Mouse (Mus musculus) spleen, postnatal 4 days (tissue): ENCODE results near the gene Bola1.
A peak's percentile ranks its signal among the peaks of the same experiment; 100 is the strongest.
"Not testable (repeated sequence)": the region's sequence is repeated elsewhere in the genome, so short reads cannot be mapped to it uniquely, and the experiment has no call there.

ENCODE experiments used
- DNase-seq, 2 experiments: peaks; one replicate each; pipeline ENCODE4 v3.0.0; 2022; ENCODE audit warnings: low spot score in 2 of 2

Bola1 gene

DNA sequence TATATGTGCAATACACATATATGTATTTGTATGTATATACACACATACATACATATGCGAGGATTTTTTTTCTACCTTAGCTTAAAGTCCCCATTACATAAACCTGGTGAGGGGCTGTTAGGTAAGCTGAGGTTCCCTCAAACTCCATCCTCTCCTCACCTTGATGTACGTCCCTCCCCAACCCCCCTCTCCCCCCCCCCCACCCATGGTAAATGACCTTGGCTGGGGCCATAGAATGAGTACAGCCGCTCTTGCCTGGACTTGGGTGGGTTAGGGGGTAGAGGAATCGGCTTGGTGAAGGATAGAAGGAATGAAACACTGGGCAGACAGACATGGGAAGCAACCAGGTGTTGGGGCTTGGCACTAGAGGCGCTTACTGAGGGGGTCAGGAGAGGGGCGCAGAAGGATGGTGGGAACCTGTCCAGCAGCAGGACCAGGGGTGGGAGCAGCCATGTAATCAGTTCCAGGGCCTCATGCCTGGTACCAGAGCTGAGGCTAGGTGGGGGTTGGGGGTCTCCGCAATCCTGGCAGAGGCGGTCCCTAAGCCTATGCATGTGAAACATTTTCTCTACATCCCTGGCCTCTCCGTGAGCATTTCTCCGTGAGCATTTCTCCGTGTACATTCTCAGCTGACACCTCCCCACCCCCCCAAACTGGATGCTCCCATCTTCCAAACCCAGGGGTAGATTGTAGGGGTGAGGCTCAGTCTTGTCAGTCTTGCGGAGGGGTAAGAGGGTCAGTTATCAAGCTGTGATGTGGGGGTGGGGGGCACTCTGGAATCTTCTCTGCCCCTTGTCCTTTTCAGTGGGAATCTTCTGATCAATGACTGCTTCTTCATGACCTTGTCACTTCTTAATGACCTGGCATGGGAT, 37.8 kb downstream of the Bola1 start:
- no peak for DNase-seq

GRCm38 (mm10) chr3:96180727-96181477, 38.6 kb downstream of the Bola1 start, which contains the start of gene Sv2a:
Sv2a (plus strand) TSS chr3:96181151.
- DNase-seq: no peak

DNA sequence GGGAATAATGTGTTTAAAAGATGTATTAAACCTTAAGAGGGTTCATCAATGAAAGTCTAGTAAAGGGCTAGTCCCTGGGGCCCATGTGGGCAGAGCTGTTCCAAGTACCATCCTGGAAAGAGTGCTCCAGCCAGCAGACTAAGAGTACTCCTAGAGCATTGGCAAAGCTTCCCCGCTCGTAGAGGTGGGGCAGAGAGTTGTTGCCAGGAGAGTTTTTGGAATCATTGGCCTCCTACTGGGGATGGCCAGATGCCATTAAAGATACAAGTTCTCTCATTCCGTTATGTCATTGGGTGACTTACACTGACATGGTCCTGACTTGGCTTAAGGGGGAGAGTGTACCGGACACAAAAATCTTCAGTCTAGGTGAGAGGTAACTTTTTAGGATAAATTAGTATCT, 40.0 kb downstream of the Bola1 start:
- no peak for DNase-seq

DNA sequence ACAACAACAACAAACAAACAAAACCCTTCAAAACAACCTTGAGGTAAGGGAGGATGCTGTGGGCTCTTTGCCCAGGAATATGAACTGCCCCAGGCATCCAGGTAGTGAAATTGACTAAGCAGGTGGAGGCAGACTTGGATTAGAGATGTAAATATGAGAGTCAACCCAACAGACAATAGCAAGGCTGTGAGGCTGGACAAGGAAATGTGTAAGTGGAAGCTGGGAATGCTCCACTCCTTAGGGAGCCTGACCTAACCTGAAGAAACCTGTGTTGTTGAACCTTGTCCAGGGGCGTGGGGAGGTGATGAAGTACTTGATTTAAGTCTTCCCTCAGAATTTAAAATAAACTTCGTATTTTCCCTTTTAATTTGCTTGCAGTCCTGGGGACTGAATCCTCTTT, 40.6 kb downstream of the Bola1 start:
- no peak for DNase-seq

DNA sequence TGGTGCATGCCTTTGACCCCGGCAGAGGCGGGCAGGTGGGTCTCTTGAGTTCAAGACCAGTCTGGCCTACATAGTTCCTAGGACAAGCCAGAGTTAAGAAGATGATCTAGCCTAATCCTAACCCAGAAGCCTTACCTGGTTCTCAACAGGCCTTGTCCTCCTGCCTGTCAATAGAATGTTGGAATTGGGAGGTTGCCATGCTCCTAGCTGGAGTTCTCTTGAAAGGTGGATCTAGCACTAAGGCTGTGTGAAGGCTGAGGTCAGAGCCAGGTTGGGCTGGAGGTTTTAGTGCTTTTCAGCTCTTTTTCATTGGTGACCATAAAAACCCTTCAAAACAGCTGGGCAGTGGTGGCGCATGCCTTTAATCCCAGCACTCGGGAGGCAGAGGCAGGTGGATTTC, 41.1 kb downstream of the Bola1 start:
- DNase-seq: no peak

DNA sequence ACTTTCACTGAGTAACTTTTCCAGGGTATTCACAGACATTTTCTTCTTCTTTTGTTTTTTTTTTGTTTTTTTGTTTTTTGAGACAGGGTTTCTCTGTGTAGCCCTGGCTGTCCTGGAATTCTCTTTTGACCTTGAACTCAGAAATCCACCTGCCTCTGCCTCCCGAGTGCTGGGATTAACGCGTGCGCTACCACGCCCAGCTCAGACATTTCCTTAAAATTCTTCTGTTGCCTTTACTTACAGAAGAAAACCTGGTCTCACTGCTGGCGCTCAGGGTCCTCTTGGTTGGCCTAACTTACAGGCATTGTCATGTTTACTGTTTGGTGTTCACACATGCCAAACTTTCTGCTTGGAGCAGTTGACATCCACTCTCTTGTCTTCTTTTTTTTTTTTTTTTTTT, 44.3 kb downstream of the Bola1 start:
- DNase-seq: no peak

GRCm38 (mm10) chr3:96174042-96174441, 45.5 kb downstream of the Bola1 start:
- DNase-seq: not testable (repeated sequence)

DNA sequence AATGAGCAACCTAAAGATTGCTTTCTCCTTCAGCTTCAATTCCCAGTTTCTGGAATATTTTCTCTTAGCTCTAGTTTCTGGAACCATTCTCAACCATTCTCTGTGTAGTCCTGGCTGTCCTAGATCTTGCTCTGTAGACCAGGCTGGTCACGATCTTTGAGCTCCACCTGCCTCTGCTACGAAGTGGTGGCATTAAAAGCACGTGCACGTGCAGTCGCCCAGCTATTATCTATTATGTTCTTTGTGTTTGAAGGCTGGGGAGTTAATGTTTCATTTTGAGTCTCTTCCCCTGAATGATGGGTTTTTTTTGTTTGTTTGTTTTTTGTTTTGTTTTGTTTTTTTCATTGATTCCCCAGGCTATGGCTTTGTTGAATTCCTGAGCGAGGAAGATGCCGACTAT, 46.3 kb downstream of the Bola1 start:
- DNase-seq: no peak

DNA sequence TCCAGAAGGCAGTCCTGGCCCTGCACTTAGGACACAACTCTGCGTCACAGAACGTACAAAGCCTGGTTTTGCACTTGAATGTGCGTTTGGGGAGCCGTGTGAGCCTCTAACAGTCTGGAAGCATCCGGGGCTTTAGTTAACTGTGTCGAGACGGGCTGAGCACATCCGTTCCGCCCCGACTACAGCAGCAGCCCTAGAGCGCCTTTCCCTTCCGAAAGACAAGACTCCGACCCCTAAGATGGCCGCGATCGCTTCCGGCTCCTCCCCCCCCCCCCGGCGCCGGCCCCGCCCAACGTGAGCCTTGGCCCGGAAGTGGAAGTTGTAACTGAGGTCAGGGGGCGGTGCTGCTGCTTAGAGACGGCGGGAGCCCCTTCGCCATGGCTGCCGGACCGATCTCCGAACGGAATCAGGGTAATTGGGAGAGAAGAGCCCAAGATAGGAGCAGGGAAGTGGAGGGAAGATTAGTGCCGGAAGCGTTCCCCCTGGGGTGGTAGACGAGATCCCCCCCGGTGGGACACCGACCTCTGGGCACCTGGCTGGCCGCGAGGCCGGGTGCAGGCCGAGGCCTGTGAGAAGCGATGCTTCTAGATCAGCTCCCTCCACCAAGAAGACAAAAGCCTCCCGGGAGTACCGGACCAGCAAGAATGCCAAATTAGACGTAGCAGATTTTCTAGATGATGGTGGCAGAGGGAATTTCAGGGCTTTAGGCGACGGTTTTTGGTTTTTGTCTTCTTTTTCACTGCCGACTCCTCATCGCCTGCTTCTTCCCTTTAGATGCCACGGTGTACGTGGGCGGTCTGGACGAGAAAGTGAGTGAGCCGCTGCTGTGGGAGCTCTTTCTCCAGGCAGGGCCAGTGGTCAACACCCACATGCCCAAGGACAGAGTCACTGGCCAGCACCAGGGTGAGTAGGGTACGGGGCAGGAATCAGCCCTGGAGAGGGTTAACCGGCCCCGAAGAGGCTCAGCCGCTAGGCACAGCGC, 47.0 kb downstream of the Bola1 start, which contains the start of gene Sf3b4:
Sf3b4 (plus strand) TSS at position 136 of the 982 bp plus-strand sequence.
- peak; percentile 83 to 90 for DNase-seq

- no peak for DNase-seq
Observed at GRCm38 (mm10) chr3:96171583-96172196, 47.8 kb downstream of the Bola1 start.

DNA sequence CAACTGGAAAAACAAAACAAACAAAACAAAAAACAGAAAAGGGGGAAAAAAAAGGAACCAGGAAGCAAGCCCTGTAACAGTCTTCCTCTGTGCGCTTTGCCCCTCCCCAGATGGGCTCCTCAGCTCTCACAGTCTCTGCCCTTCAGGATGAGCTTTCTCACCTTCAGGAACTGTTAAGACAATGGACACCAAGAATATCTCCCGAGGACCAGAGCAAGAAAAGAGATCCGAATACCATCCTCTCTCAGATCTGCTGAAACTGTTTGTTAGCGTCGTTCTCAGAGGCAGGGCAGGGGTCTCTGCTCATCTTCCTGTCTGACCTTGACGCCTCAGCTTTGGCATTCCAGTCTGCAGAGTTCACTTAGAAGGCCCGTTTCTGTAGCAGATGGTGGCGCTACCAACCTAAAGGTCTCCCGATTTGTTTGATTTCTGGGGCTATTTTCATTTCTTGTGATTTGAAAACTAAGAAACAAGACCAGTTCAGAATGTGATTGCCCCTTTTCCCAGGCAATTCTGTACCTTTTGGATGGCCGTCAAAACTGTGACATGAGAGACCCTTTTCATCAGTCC, 48.4 kb downstream of the Bola1 start:
- DNase-seq: no peak

DNA sequence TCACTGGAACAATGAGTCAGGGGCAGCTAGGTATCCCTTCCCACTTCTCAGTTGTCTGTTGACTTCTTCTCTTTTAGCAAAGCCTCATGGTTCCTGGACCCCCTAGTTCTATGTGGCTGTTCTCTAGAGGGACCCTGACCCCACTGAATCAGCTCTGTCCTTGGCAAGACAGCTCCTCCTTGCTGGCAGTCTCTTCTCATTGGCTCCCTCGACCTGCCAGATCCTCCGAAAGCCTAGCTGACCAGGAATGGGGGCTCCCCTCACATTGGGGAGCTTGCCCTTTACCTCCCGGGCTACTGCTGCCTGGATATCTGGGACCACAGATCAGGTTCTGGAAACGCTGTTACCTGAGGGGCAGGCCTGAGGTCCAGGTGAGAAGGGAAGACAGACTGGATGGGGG, 49.2 kb downstream of the Bola1 start:
- no peak for DNase-seq

- DNase-seq: no peak
Observed at GRCm38 (mm10) chr3:96168466-96169158, 50.9 kb downstream of the Bola1 start.

- DNase-seq: no peak
Observed at GRCm38 (mm10) chr3:96163040-96163439, 56.5 kb downstream of the Bola1 start.

GRCm38 (mm10) chr3:96161869-96162840, 57.4 kb downstream of the Bola1 start, which contains the start of gene Mtmr11:
Mtmr11 (plus strand) TSS chr3:96162004.
- DNase-seq: no peak

DNA sequence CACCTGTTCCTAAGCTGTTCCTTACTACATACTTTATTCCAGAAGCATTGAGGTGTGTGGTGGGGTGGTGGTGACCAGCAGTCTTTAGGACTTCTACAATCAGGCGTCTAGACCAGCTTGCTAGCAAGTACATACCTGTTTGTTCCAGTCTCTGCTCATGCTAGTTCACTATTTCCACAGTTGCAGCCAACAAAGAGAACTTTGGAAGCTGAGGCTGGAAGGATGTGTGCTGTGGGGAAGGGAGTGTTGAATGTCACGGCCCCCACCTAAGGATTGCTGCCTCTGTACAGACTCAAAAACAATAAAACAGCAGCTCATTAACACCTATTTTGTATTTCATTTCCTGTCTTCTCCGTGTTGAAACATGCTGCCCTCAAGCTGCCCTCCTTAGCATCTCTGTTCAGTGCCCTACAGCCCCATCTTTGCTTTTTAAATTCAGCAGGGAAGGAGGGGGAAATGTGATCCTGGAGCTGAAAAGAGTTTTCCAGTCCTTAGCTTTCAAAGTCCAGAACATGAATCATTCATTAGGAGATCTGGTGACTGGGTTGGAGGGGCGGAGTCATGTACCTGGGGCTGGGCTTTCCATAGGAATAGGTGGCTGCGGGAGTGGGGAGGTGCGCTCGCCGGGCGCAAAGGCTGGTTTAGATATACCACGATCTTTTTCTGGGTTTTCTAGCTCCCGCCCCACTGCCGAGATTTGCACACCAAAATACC, 58.5 kb downstream of the Bola1 start:
- no peak for DNase-seq

- DNase-seq: peak in 1 of 2 experiments; percentile 53
Observed at GRCm38 (mm10) chr3:96160222-96160802, 59.2 kb downstream of the Bola1 start.

- peak in 1 of 2 experiments; percentile 42 for DNase-seq
Observed at GRCm38 (mm10) chr3:96159820-96160219, 59.7 kb downstream of the Bola1 start.
